Mouse (Mus musculus): ENCODE measurements around the gene Fam234a. TPM values are rescaled to one million over a fixed set of nuclear protein-coding genes. Genes with fewer than 3 reads are reported as not detected.
"Not testable (repeated sequence)": the region's sequence is repeated elsewhere in the genome, so short reads cannot be mapped to it uniquely, and the experiment has no call there.

Gene Fam234a
- polyA plus RNA-seq (2014; fragmentation: Nextera tagmentation; extraction: Ambion mirVana): 22.1 and 29.1 TPM in 2 replicates

DNA sequence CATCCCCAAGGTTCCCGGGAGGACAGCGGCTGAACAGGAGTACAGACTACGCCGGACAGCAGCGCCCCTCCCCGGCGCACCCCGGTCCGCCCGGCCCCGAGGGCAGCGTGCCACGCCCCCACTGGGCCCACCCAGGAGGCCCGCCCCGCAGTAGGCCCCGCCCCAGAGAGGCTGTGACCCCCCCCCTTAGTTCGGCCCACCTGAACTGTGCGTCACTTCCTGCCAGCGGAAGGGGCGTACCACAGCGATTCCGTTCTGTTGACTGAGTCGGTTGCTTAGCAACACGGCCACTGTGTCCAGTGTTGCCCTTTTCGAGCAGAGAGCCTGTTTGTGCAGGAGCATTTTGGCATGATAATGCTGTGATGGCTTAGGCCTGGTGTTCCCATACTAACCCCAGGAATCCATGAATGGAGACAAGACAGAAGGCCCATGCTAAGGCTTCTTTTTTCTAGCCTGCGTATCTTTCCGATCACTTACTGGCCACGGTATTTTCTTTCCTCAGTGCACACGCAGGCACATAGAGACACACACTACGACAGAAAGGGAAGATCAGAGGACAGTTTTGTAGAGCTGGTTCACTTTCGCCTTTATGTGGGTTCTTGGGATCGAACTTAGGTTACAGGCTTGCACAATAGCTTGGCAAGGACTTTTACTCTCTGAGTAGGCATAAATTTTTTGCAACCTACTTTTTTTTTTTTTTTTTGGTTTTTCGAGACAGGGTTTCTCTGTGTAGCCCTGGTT is at the start of gene Fam234a:
TSS of gene Fam234a (minus strand) at position 142 of the 741 bp plus-strand sequence.
- H3K27ac ChIP-seq (replicated peaks; ENCODE audit: low read depth, low read length): peak within 1 kb of the TSS; percentile 68
- no peaks in the 10 kb centered on the region for H3K27me3 ChIP-seq (ENCODE audit: control insufficient read depth, insufficient read depth, low read length)
- H3K9ac ChIP-seq (replicated peaks; ENCODE audit: low read length): peak within 1 kb of the TSS; percentile 74
- peak; percentile 97 for ATAC-seq (ENCODE audit: low FRiP score, low TSS enrichment)
- H3K9me3 ChIP-seq (ENCODE audit: control insufficient read depth, low read length): no peaks in the 10 kb centered on the region
- H3K36me3 ChIP-seq (ENCODE audit: control insufficient read depth, insufficient read depth, low read length): no peaks in the 10 kb centered on the region
- 6% methylated on average over 32 of the region's 33 CpGs for WGBS
- peak within 1 kb of the TSS; percentile 92 for H3K4me2 ChIP-seq (ENCODE audit: low read length)
- peak within 1 kb of the TSS; percentile 74 for H3K4me3 ChIP-seq (replicated peaks; ENCODE audit: low read depth, low read length)
- peak; percentile 98 for DNase-seq
- peaks cover 11% of the 10 kb centered on the region; the same call in 1 of the 2 replicates for H3K4me1 ChIP-seq (ENCODE audit: control insufficient read depth, insufficient read depth, low read length)

DNA sequence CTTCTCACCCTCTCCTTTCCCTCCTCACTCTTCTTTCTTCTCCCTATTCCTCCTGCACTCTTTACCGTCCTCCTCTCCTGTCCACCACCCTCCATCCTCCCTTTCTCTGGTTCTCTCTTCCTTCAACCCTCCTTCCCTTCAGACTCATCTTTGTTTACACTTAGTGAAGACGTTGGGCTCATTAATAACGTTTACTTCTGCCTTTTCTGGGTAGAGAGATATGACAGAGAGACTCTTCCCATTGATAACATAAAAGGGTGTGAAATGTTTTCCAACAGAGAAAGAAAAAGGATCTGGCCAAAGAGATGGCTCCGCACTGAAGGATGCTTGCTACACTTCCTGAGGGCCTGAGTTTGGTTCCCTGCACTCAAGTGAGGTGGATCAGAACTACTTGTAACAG is 45.4 kb upstream of the Fam234a start:
- WGBS: 90% methylated on average over 4 of the region's 4 CpGs

DNA sequence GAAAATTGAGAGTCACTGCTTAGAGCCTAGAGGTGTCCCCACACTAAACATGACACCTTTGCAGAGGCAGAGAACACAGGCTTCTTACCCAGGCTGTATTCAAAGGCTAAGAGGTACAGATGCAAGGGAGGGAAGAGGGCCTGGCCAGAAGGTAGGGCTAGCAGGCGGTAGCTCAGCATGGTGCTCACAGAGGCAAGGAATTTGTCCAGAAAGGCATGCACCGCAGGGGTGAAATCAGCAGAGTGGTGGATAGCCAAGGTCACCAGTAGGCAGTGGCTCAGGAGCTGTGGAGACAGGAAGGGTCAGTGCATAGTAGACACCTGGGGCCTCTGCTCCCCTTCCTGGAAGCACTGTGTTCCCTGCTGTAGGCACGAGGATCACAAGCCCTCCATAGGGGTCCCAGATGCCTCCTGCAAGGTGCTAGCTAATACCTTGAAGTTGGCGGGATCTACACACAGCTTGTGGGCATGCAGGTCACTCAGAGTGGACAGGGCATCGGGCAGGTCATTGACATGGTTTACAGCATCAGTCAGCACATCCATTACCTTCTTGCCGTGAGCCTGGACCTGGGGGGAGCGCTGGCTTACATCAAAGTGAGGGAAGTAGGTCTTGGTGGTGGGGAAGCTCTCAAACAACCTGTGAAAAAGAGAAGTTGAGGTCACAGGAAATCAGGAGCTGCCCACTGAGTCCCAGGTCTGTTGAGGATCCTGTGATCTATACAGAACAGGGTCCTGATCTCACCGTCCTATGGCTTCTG is 42.3 kb upstream of the Fam234a start:
- WGBS: 85% methylated on average over 8 of the region's 8 CpGs
- peaks cover 98% of the 10 kb centered on the region for H3K36me3 ChIP-seq (ENCODE audit: control insufficient read depth, insufficient read depth, low read length)
- H3K27ac ChIP-seq (replicated peaks; ENCODE audit: low read depth, low read length): no peak overlapping the region
- no peak for ATAC-seq (ENCODE audit: low FRiP score, low TSS enrichment)
- no peaks in the 10 kb centered on the region for H3K27me3 ChIP-seq (ENCODE audit: control insufficient read depth, insufficient read depth, low read length)
- no peak overlapping the region for H3K4me2 ChIP-seq (ENCODE audit: low read length)
- no peak overlapping the region for H3K9ac ChIP-seq (replicated peaks; ENCODE audit: low read length)
- no peak for DNase-seq
- no peak overlapping the region for H3K4me3 ChIP-seq (replicated peaks; ENCODE audit: low read depth, low read length)
- no peaks in the 10 kb centered on the region for H3K4me1 ChIP-seq (ENCODE audit: control insufficient read depth, insufficient read depth, low read length)
- H3K9me3 ChIP-seq (ENCODE audit: control insufficient read depth, low read length): no peaks in the 10 kb centered on the region

More for the DNA sequence above, 45.4 kb upstream of the Fam234a start:
- Histone ChIP-seq H3K4me1 (ENCODE audit: control insufficient read depth, insufficient read depth, low read length) (no peaks in the 10 kb centered on the region), H3K27ac (replicated peaks; ENCODE audit: low read depth, low read length) (no peak overlapping the region), H3K27me3 (ENCODE audit: control insufficient read depth, insufficient read depth, low read length) (no peaks in the 10 kb centered on the region), H3K36me3 (ENCODE audit: control insufficient read depth, insufficient read depth, low read length) (peaks cover 70% of the 10 kb centered on the region), H3K4me3 (replicated peaks; ENCODE audit: low read depth, low read length) (no peak overlapping the region), H3K9me3 (ENCODE audit: control insufficient read depth, low read length) (peaks cover 4% of the 10 kb centered on the region; the same call in 1 of the 2 replicates), H3K4me2 (ENCODE audit: low read length) (no peak overlapping the region), H3K9ac (replicated peaks; ENCODE audit: low read length) (no peak overlapping the region)
- no peak for DNase-seq
- no peak for ATAC-seq (ENCODE audit: low FRiP score, low TSS enrichment)

DNA sequence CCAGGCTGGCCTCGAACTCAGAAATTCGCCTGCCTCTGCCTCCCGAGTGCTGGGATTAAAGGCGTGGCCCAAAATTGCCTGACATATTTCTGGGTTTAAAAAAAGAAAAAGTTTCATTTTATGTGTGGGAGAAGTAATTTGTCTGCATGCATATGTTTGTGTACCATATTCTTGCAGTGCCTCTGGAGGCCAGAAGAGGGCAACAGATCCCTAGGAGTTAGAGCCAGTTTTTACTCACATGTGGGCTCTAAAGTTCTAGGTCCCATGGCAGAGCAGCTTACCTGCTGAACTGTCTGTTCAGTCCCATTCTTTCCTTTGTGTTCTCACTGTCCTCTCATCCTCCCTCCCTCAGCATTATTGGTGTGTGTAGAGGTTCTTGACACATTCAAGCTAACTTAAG is 32.7 kb upstream of the Fam234a start:
- no peak overlapping the region for H3K4me2 ChIP-seq (ENCODE audit: low read length)
- H3K4me3 ChIP-seq (replicated peaks; ENCODE audit: low read depth, low read length): no peak overlapping the region
- H3K9ac ChIP-seq (replicated peaks; ENCODE audit: low read length): no peak overlapping the region
- H3K4me1 ChIP-seq (ENCODE audit: control insufficient read depth, insufficient read depth, low read length): no peaks in the 10 kb centered on the region
- WGBS: 93% methylated on average over 4 of the region's 4 CpGs
- no peaks in the 10 kb centered on the region for H3K9me3 ChIP-seq (ENCODE audit: control insufficient read depth, low read length)
- peak; percentile 66 for DNase-seq
- no peak overlapping the region for H3K27ac ChIP-seq (replicated peaks; ENCODE audit: low read depth, low read length)
- no peak for ATAC-seq (ENCODE audit: low FRiP score, low TSS enrichment)
- peaks cover 78% of the 10 kb centered on the region for H3K36me3 ChIP-seq (ENCODE audit: control insufficient read depth, insufficient read depth, low read length)
- no peaks in the 10 kb centered on the region for H3K27me3 ChIP-seq (ENCODE audit: control insufficient read depth, insufficient read depth, low read length)

DNA sequence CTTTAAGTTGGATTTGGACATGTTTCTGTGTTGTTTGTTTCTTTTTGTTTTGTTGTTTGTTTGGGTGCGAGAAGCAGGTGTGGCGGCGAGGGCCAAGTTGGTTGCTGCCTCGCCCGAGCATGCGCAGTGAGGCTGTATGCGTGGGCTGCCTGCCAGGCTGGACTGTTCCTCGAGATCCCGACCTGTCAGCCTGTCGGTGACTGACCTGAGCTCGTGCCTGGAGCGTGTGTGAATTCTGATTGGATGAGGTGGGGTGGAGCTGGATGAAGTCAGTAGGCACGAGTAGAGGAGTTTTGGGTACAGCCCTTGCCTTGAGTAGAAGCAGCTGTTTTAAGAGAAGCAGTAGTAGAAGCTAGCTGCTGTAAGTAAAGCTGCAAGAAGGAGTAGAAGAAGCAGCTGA is 31.9 kb upstream of the Fam234a start:
- no peaks in the 10 kb centered on the region for H3K27me3 ChIP-seq (ENCODE audit: control insufficient read depth, insufficient read depth, low read length)
- no peaks in the 10 kb centered on the region for H3K9me3 ChIP-seq (ENCODE audit: control insufficient read depth, low read length)
- H3K4me3 ChIP-seq (replicated peaks; ENCODE audit: low read depth, low read length): no peak overlapping the region
- H3K36me3 ChIP-seq (ENCODE audit: control insufficient read depth, insufficient read depth, low read length): peaks cover 78% of the 10 kb centered on the region
- DNase-seq (no peak), ATAC-seq (ENCODE audit: low FRiP score, low TSS enrichment) (no peak)
- no peak overlapping the region for H3K4me2 ChIP-seq (ENCODE audit: low read length)
- no peak overlapping the region for H3K27ac ChIP-seq (replicated peaks; ENCODE audit: low read depth, low read length)
- 90% methylated on average over 13 of the region's 13 CpGs for WGBS
- no peaks in the 10 kb centered on the region for H3K4me1 ChIP-seq (ENCODE audit: control insufficient read depth, insufficient read depth, low read length)
- no peak overlapping the region for H3K9ac ChIP-seq (replicated peaks; ENCODE audit: low read length)

DNA sequence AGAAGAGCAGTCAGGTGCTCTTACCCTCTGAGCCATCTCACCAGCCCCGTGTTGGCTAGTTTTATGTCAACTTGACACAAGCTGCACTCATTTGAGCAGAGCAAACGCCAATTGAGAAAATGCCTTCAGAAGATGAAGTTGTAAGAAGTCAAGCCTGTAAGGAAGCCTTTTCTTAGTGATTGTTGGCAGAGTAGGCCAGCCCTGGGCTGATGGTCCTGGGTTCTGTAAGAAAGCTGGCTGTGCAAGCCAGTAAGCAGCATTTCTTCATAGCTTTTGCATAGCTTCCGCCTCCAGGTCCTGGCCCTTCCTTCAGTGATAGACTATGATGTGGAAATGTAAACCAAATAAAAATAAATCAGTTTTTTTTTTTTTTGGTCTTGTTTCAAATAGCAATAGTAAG is 28.5 kb upstream of the Fam234a start:
- Histone ChIP-seq H3K36me3 (ENCODE audit: control insufficient read depth, insufficient read depth, low read length) (peaks cover 74% of the 10 kb centered on the region), H3K4me1 (ENCODE audit: control insufficient read depth, insufficient read depth, low read length) (no peaks in the 10 kb centered on the region), H3K9ac (replicated peaks; ENCODE audit: low read length) (no peak overlapping the region), H3K27ac (replicated peaks; ENCODE audit: low read depth, low read length) (no peak overlapping the region), H3K9me3 (ENCODE audit: control insufficient read depth, low read length) (no peaks in the 10 kb centered on the region), H3K4me2 (ENCODE audit: low read length) (no peak overlapping the region), H3K4me3 (replicated peaks; ENCODE audit: low read depth, low read length) (no peak overlapping the region), H3K27me3 (ENCODE audit: control insufficient read depth, insufficient read depth, low read length) (no peaks in the 10 kb centered on the region)
- ATAC-seq (ENCODE audit: low FRiP score, low TSS enrichment): no peak
- 90% methylated on average over 3 of the region's 3 CpGs for WGBS
- no peak for DNase-seq

DNA sequence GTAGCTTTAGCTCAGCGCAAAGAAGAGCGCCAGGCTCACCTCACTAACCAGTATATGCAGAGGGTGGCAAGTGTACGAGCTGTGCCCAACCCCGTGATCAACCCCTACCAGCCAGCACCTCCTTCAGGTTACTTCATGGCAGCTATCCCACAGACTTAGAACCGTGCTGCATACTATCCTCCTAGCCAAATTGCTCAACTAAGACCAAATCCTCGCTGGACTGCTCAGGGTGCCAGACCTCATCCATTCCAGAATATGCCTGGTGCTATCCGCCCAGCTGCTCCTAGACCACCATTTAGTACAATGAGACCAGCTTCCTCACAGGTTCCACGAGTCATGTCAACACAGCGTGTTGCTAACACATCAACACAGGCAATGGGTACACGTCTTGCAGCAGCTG is 25.5 kb upstream of the Fam234a start:
- H3K4me3 ChIP-seq (replicated peaks; ENCODE audit: low read depth, low read length); H3K27ac ChIP-seq (replicated peaks; ENCODE audit: low read depth, low read length); ATAC-seq (ENCODE audit: low FRiP score, low TSS enrichment); H3K9me3 ChIP-seq (ENCODE audit: control insufficient read depth, low read length); DNase-seq; H3K27me3 ChIP-seq (ENCODE audit: control insufficient read depth, insufficient read depth, low read length); H3K4me1 ChIP-seq (ENCODE audit: control insufficient read depth, insufficient read depth, low read length); H3K4me2 ChIP-seq (ENCODE audit: low read length); H3K9ac ChIP-seq (replicated peaks; ENCODE audit: low read length): not testable (repeated sequence)
- H3K36me3 ChIP-seq (ENCODE audit: control insufficient read depth, insufficient read depth, low read length): peaks cover 74% of the 10 kb centered on the region
- WGBS: 98% methylated on average over 8 of the region's 10 CpGs

DNA sequence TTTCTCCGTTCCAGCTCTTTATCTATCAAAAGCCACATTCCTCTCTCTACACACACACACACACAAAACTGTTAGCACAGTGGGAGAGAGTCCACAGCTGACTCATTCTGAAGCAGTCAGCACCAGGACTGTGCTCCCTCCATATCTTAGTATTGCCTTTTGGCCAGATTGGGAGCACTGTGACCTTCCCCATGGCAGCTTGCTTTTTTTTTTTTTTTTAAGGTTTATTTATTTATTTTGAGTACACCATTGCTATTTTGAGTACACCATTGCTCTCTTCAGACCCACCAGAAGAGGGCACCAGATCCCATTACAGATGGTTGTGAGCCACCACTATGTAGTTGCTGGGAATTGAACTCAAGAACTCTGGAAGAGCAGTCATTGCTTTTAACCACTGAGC is 24.8 kb upstream of the Fam234a start:
- no peak overlapping the region for H3K4me2 ChIP-seq (ENCODE audit: low read length)
- H3K27ac ChIP-seq (replicated peaks; ENCODE audit: low read depth, low read length): no peak overlapping the region
- H3K9ac ChIP-seq (replicated peaks; ENCODE audit: low read length): no peak overlapping the region
- no peak for DNase-seq
- ATAC-seq (ENCODE audit: low FRiP score, low TSS enrichment): no peak
- no peak overlapping the region for H3K4me3 ChIP-seq (replicated peaks; ENCODE audit: low read depth, low read length)
- H3K9me3 ChIP-seq (ENCODE audit: control insufficient read depth, low read length): no peaks in the 10 kb centered on the region
- H3K36me3 ChIP-seq (ENCODE audit: control insufficient read depth, insufficient read depth, low read length): peaks cover 81% of the 10 kb centered on the region
- WGBS: 82% methylated on average over 1 of the region's 1 CpGs
- no peaks in the 10 kb centered on the region for H3K4me1 ChIP-seq (ENCODE audit: control insufficient read depth, insufficient read depth, low read length)
- H3K27me3 ChIP-seq (ENCODE audit: control insufficient read depth, insufficient read depth, low read length): no peaks in the 10 kb centered on the region

All from midbrain, embryonic 14.5 days (tissue).